8 mouse cellular contexts compared by ENCODE assay signal in the genomic region with DNA sequence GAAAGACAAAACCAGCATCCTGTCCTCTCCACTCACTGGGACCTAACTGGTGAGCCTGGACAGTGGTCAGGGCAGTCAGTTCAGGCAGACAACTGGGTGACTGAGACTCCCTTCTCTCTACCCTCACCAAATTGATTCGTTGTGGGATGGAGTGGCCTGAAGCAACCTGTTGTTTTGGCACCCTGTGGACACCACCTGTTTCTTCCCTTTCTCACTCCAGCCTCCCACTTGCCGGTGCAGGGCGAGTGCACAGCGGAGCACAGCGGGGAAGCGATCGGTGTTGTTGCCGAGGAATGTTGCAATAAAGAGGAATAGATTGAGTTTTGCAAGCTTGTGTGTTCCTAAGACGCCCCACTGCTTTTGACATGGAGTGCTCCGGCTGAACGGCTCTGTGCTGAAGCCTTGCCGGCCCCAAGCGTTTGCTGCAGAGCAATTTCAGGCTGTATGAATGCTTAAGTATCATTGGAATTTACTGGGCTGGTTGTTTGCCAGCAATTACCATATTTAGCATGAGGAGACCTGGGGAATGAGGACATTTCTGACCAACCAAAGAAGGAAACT. TPM values are rescaled to one million over a fixed set of nuclear protein-coding genes. Genes with fewer than 3 reads are reported as not detected.
A peak's percentile ranks its signal among the peaks of the same experiment; 100 is the strongest.
DNase-seq lines count a peak whose midpoint lies in the region; ATAC-seq and TF ChIP-seq lines count a peak whose summit lies in the region.

No protein-coding gene starts in this region.

- 0% methylated on average over 13 of the region's 13 CpGs for WGBS in forebrain, embryonic 13.5 days
- WGBS in hindbrain, embryonic 10.5 days, result 3% methylated on average over 13 of the region's 13 CpGs
- WGBS in limb, embryonic 14.5 days, result 1% methylated on average over 13 of the region's 13 CpGs
- WGBS in midbrain, embryonic 14.5 days, result 2% methylated on average over 13 of the region's 13 CpGs

- peak; percentile 54 for DNase-seq in hindbrain, embryonic 10.5 days (ENCODE audit: low spot score)
- peak; percentile 91 for DNase-seq in limb, embryonic 14.5 days (ENCODE audit: low spot score)
- peak; percentile 71 for DNase-seq in midbrain, embryonic 14.5 days
- no peak for DNase-seq in T-cell, adult 2 months (ENCODE audit: low spot score)
- no peak for DNase-seq in thymus, postnatal 36 days

- peaks cover 67% of the 10 kb centered on the region for H3K4me1 ChIP-seq in E14TG2a.4 (replicated peaks; ENCODE audit: low read depth, low read length)
- peaks cover 53% of the 10 kb centered on the region for H3K4me1 ChIP-seq in bone marrow macrophage, adult 2 months (ENCODE audit: control insufficient read depth, insufficient read depth, low read length)
- peaks cover 88% of the 10 kb centered on the region for H3K4me1 ChIP-seq in forebrain, embryonic 13.5 days
- H3K4me1 ChIP-seq in hindbrain, embryonic 10.5 days (replicated peaks), result peaks cover 75% of the 10 kb centered on the region
- peaks cover 81% of the 10 kb centered on the region for H3K4me1 ChIP-seq in limb, embryonic 14.5 days (ENCODE audit: control insufficient read depth, insufficient read depth, low read length)
- peaks cover 20% of the 10 kb centered on the region; the same call in 1 of the 2 replicates for H3K4me1 ChIP-seq in midbrain, embryonic 14.5 days (ENCODE audit: control insufficient read depth, insufficient read depth, low read length)

- H3K27ac ChIP-seq in bone marrow macrophage, adult 2 months (ENCODE audit: insufficient read depth, low read depth, low read length), result peak overlapping the region; percentile 93
- peak overlapping the region; percentile 84 for H3K27ac ChIP-seq in forebrain, embryonic 13.5 days
- H3K27ac ChIP-seq in hindbrain, embryonic 10.5 days, result peak overlapping the region; percentile 75
- H3K27ac ChIP-seq in limb, embryonic 14.5 days (replicated peaks; ENCODE audit: low read depth, low read length), result peak overlapping the region; percentile 76
- H3K27ac ChIP-seq in midbrain, embryonic 14.5 days (replicated peaks; ENCODE audit: low read depth, low read length), result peak overlapping the region; percentile 3; the same call in 1 of the 2 replicates

- H3K27me3 ChIP-seq in E14TG2a.4 (ENCODE audit: insufficient read depth, low read length), result peaks cover 11% of the 10 kb centered on the region; the same call in 1 of the 2 replicates
- H3K27me3 ChIP-seq in forebrain, embryonic 13.5 days, result no peaks in the 10 kb centered on the region
- H3K27me3 ChIP-seq in hindbrain, embryonic 10.5 days (ENCODE audit: insufficient read depth, poor library complexity, severe bottlenecking), result peaks cover 7% of the 10 kb centered on the region; the same call in 1 of the 2 replicates
- H3K27me3 ChIP-seq in limb, embryonic 14.5 days (ENCODE audit: control insufficient read depth, insufficient read depth, low read length), result no peaks in the 10 kb centered on the region
- no peaks in the 10 kb centered on the region for H3K27me3 ChIP-seq in midbrain, embryonic 14.5 days (ENCODE audit: control insufficient read depth, insufficient read depth, low read length)

- peak; percentile 73 for ATAC-seq in forebrain, embryonic 13.5 days
- peak; percentile 80 for ATAC-seq in limb, embryonic 14.5 days (ENCODE audit: low FRiP score, low read depth)
- ATAC-seq in midbrain, embryonic 14.5 days (ENCODE audit: low FRiP score, low TSS enrichment), result peak; percentile 64

- 0 out of 2 replicates have a peak overlapping the region, but pooled peaks have one; percentile 1 for H3K4me3 ChIP-seq in E14TG2a.4 (replicated peaks; ENCODE audit: low read length)
- peak overlapping the region; percentile 47 for H3K4me3 ChIP-seq in bone marrow macrophage, adult 2 months (ENCODE audit: insufficient read depth, low read length)
- peak overlapping the region; percentile 15; the same call in 1 of the 2 replicates for H3K4me3 ChIP-seq in forebrain, embryonic 13.5 days
- peak overlapping the region; percentile 21 for H3K4me3 ChIP-seq in hindbrain, embryonic 10.5 days
- H3K4me3 ChIP-seq in limb, embryonic 14.5 days (replicated peaks; ENCODE audit: low read length), result peak overlapping the region; percentile 10; the same call in 1 of the 2 replicates
- H3K4me3 ChIP-seq in midbrain, embryonic 14.5 days (replicated peaks; ENCODE audit: low read depth, low read length), result 0 out of 2 replicates have a peak overlapping the region, but pooled peaks have one; percentile 7

- no peaks in the 10 kb centered on the region for H3K9me3 ChIP-seq in E14TG2a.4 (ENCODE audit: low read length)
- H3K9me3 ChIP-seq in forebrain, embryonic 13.5 days (replicated peaks), result no peaks in the 10 kb centered on the region
- H3K9me3 ChIP-seq in hindbrain, embryonic 10.5 days, result no peaks in the 10 kb centered on the region
- H3K9me3 ChIP-seq in limb, embryonic 14.5 days (ENCODE audit: control insufficient read depth, low read length), result no peaks in the 10 kb centered on the region
- H3K9me3 ChIP-seq in midbrain, embryonic 14.5 days (ENCODE audit: control insufficient read depth, low read length), result no peaks in the 10 kb centered on the region

- peak overlapping the region; percentile 55 for H3K4me2 ChIP-seq in forebrain, embryonic 13.5 days
- H3K4me2 ChIP-seq in limb, embryonic 14.5 days (replicated peaks; ENCODE audit: low read depth, low read length, severe bottlenecking), result peak overlapping the region; percentile 45
- peak overlapping the region; percentile 31 for H3K4me2 ChIP-seq in midbrain, embryonic 14.5 days (ENCODE audit: low read length)

- no peak for TF ChIP-seq CTCF in E14TG2a.4 (conservative IDR thresholded peaks at IDR 0.05; ENCODE audit: low read length)
- TF ChIP-seq CTCF in bone marrow macrophage, adult 2 months (IDR thresholded peaks at IDR 0.05; ENCODE audit: low read depth, low read length), result no peak

- TF ChIP-seq POLR2A in bone marrow macrophage, adult 2 months (IDR thresholded peaks at IDR 0.05; ENCODE audit: borderline replicate concordance, low read depth, low read length), result no peak
- TF ChIP-seq POLR2A in limb, embryonic 14.5 days (IDR thresholded peaks at IDR 0.05; ENCODE audit: borderline replicate concordance, extremely low read depth, insufficient read depth, insufficient read length), result no peak

- no peaks in the 10 kb centered on the region for H3K36me3 ChIP-seq in E14TG2a.4 (ENCODE audit: insufficient read depth, low read length)
- no peaks in the 10 kb centered on the region for H3K36me3 ChIP-seq in forebrain, embryonic 13.5 days (ENCODE audit: poor library complexity, severe bottlenecking)
- no peaks in the 10 kb centered on the region for H3K36me3 ChIP-seq in hindbrain, embryonic 10.5 days
- no peaks in the 10 kb centered on the region for H3K36me3 ChIP-seq in limb, embryonic 14.5 days (ENCODE audit: control insufficient read depth, insufficient read depth, low read length)
- H3K36me3 ChIP-seq in midbrain, embryonic 14.5 days (ENCODE audit: control insufficient read depth, insufficient read depth, low read length), result no peaks in the 10 kb centered on the region

- peak overlapping the region; percentile 38; the same call in 1 of the 2 replicates for H3K9ac ChIP-seq in forebrain, embryonic 13.5 days
- H3K9ac ChIP-seq in limb, embryonic 14.5 days (ENCODE audit: low read depth, low read length, severe bottlenecking), result peak overlapping the region; percentile 31
- no peak overlapping the region for H3K9ac ChIP-seq in midbrain, embryonic 14.5 days (replicated peaks; ENCODE audit: low read length)

RNA-seq across cellular contexts. Expression of a gene that starts 11.0 kb away (rescaled TPM):
- 69.2 and 82.2 TPM in 2 replicates for polyA plus RNA-seq in bone marrow macrophage, adult 2 months (2012; ENCODE audit: insufficient read depth, insufficient read length, missing spikeins)
- 18.6 and 19.9 TPM in 2 replicates for polyA plus RNA-seq in forebrain, embryonic 13.5 days (2015; fragmentation: Nextera tagmentation; extraction: Ambion mirVana)
- polyA plus RNA-seq in hindbrain, embryonic 10.5 days (2016; fragmentation: Nextera tagmentation; extraction: Ambion mirVana), result 15.6 and 18.0 TPM in 2 replicates
- polyA plus RNA-seq in limb, embryonic 14.5 days (2012; rRNA removed), result 38.7 and 49.0 TPM in 2 replicates
- 48.5 and 54.2 TPM in 2 replicates for polyA plus RNA-seq in limb, embryonic 14.5 days (2014; fragmentation: Nextera tagmentation; extraction: Ambion mirVana)
- polyA plus RNA-seq in midbrain, embryonic 14.5 days (2014; fragmentation: Nextera tagmentation; extraction: Ambion mirVana), result 5.2 and 10.8 TPM in 2 replicates

Comparison
In these comparisons a context has a peak if more than half of its experiments do, and no peak if none do; other contexts are left out.
1. H3K27ac ChIP-seq: peak in every context shown above with its lines; median percentile 93 in bone marrow macrophage, adult 2 months; 84 in forebrain, embryonic 13.5 days; 76 in limb, embryonic 14.5 days; 75 in hindbrain, embryonic 10.5 days; 3 in midbrain, embryonic 14.5 days.
2. DNase-seq: peak in hindbrain, embryonic 10.5 days (single experiment), limb, embryonic 14.5 days (single experiment) and midbrain, embryonic 14.5 days (single experiment); none in T-cell, adult 2 months (single experiment) and thymus, postnatal 36 days (0 of 2).
3. Peak in every context shown above with its lines, with median percentiles within 50 percentile points of each other: H3K4me3 ChIP-seq, ATAC-seq and H3K4me2 ChIP-seq.